Mouse (Mus musculus) thymus, postnatal 25 days (tissue): ENCODE results near the gene Nln.
A peak's percentile ranks its signal among the peaks of the same experiment; 100 is the strongest.

Source experiments
- DNase-seq: peaks from one replicate; pipeline ENCODE4 v3.0.0; 2022

Nln gene

DNA sequence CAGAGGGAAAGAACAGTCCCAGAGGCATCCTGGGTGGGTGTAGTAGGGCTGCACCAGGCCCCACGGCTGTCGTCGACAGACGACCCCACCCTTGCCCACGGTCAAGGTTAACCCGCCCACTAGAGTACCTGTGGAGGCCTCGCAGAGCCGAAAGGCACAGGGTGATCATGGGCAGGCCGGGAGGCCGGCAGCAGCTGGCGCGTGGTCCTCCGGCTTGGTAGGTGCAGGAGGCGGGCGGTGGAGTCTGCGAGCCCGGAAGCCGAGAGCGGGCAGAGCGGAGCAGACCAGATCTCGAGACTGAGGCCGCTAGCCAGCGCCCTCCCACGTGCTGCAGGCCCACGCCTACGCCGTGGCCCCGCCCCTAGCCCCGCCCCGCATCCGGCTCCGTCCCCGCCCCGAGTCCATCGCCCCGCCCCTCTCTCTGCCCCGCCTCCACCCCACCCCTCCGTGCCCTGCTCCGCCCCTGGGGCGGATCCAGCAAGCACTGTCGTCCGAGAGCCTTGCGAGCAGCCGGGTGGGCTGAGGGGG, at the start of gene Nln, which contains the start of gene Sgtb:
Nln (minus strand) TSS at position 327 of the 528 bp plus-strand sequence.
Sgtb (plus strand) TSS at position 454 of the 528 bp plus-strand sequence.
- DNase-seq, result peak; percentile 76

DNA sequence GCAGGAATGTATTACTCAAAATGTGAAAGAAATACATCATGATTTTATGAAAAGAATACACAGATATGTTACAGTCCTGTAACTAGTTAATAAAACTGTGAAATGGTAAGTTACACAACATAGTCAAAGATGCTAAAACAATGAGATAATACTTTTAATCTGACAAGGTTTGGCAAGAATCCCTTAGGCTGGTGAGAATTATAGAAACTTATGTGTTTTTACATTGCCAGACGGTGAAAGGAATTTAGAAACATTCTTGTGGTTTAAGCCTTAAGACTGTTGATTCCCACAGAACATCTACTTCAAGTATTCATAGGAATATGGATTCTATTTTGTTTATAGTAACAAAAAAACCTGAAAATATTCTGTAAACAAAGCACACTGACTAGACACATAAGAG, 46.3 kb upstream of the Nln start:
- no peak for DNase-seq

GRCm38 (mm10) chr13:104155106-104155505, 45.7 kb upstream of the Nln start:
- DNase-seq, result no peak

DNA sequence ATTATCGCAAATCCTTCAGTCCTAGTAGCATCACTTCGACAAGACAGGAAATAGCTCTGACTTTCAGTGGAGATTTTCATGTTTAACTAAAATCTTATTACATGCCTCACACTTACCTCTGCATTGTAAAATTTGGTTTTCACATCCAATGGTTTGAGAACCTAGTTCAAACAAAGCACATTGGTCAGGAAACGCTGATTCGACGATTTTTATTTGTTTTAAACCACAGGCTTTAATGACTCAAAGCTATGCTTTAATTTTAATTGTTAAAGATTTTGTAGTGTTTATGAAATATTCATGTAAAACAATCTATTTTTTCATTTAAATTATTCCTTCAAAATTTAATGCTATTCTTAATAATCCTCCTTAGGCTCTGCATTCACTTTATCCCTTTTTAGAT, 44.8 kb upstream of the Nln start:
- no peak for DNase-seq

DNA sequence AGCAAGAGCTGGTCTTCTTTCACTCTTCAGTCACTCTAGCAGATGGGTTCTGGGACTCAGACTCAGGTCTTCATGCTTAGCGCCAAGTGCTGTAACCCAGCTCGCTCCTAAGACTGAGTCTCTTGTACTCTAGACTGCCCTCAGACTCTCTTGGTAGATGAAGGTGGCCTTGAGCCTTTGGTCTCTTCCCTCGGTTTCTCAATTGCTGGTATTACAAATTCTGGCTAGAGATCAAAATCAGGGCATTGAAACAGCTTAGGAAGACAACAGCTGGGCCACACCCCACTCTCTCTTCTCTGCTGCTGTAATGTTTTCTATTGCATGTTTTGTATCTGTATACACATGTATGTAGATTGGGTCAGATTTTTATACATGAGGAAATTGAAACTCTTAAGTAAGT, 36.2 kb upstream of the Nln start:
- no peak for DNase-seq

GRCm38 (mm10) chr13:104144871-104145270, 35.5 kb upstream of the Nln start:
- DNase-seq, result no peak

DNA sequence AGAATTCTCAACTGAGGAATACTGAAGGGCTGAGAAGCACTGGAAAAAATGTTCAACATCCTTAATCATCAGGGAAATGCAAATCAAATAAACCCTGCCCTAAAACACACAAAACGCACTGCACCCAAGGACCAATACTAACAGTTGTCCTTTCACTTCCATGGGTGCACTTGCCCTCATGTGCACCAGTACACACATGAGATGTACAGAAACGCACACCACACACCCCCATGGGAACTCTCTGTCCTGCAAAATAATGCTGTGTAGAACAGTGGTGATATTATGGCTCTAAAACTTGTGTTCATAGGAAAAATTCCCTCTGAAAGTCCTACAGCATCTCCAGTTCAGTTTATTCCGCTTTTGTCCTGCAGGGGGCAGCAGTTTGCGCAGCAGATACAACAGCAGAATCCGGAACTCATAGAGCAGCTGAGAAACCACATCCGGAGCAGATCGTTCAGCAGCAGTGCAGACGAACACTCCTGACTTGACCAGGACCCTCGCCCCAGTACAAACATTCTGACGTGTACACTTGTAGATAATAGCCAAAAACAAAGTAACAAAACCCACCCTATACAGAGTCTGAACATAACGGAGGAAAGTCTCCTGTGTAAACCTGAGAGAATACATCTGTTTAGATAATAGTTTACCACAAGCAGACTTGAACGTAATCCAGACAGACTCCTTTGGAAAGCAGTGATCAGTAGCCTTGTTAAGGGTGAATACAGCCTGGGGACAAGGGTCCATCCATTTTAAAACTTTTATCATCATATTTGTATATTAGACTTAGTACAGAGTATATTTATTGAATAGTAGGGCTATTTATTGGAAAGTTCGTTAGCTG, 30.2 kb upstream of the Nln start:
- peak; percentile 86 for DNase-seq

GRCm38 (mm10) chr13:104134510-104135085, 25.2 kb upstream of the Nln start:
- DNase-seq, result no peak

- no peak for DNase-seq
These were observed 23.1 kb upstream of the Nln start for GRCm38 (mm10) chr13:104132561-104132960.

DNA sequence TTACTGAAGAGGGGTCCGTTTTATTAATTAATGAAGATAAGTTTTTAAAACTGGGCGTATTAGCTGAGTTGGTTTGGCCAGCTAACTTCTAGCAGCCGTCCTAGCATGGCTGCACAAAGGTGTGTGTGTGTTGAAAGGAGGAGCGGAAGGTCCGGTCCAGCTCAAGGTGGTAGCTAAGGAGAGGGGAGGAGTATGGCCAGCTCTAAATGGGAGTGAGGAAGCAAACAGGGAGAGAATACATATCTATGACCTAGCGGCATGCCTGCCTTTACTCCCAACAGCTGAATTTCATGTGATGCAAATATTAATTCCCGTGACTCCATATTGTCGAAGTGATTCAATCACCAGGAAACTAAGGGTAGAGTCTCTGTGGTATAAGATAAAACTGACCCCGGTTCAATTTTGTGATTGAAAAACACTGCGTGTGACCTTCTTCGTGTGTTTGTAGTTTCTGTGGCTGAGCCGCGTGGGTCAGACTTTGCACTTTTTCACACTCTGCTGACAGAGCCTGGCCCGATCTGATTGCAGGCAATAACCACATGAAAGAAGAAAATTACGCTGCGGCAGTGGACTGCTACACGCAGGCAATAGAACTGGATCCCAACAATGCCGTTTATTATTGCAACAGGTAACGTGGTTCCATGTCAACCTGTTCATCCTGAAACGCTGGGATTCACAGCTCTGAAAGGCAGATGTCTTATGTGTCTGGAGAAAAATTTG, 14.4 kb upstream of the Nln start:
- DNase-seq, result no peak

DNA sequence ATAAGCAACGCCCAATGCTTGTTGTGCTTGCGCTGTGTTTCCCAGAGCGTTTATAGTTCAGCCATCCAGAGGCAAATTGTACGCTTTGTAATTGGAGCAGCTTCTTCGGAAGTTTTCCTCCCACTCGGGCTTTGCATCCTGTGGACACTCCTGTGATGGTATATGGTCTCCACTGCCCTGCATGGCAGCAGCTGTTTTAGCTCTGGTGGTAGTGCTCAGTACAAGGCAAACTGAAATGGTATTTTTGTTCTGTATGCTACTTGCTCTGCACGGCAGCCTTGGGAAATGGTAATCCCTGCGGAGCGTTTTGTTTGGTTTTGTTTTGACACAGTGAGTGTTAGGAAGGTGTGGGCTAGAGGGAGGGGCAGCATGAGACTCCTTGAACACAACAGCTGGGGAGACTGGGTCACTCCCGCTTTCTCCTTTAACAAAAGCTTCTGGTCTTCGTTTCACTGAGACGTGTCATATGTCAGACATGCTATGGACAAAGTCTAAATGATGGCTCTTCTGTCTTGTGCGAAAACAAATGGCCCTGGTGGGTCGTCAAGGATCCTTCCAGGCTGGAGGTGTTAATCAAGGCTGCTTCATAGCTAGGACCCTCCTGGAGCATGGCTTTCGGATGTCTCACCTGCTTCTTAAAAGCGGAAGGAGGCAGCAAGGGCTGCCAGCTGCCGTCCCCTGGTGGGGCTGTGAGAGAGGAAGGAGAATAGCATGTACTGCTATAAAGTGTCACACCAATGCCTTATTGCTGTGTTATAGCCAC, 12.8 kb upstream of the Nln start:
- no peak for DNase-seq

DNA sequence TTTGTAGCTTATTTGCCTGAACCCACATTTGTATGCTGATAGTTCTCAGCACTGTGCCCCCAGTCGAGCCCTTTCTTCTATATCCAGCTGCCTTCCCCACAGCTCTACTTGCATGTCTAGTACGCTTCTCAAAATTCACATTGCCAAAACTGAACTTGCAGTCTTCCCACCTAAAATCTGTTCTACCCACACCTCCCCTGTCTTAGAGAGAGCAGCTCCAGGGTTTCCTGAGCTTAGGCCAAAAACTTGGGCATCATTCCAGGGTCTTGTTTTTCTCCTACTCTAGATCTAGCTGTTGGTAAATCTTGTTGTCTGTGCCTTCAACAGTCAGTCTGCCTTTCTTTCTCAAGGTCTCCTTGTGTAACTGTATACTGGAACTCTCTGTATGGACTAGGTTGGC, 5.4 kb upstream of the Nln start:
- DNase-seq, result no peak

GRCm38 (mm10) chr13:104113782-104114181, 4.4 kb upstream of the Nln start:
- no peak for DNase-seq

DNA sequence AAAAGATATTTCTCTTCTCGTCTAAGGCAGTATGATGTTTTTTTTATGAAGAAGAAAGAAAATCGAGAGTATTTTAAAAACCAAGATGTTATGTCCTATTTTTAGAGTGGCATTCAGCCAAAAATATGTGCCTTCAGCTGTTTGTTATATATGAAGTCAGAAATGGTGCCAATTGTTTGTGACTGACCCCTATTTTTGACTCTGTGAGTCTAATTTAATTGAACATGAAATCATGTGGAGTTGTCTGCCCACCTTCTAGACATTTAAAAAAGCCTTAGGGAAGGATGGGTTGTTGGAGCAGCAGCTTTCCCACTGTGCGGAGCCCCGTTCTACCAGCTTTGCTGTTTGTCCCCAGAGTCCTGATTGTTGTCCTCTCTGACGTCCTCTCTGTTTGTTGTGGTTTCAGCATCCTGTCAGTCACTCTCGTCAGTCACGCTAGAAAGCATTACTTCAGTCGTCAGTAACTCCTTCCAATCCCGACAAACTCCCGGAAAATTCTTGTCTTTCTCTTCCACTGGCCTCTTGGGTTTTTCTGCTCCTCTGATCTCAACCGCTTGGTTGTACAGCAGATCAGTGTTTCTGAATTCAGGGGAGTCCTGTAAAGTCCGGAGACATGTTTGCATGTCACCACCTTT, 3.0 kb upstream of the Nln start:
- DNase-seq, result no peak

DNA sequence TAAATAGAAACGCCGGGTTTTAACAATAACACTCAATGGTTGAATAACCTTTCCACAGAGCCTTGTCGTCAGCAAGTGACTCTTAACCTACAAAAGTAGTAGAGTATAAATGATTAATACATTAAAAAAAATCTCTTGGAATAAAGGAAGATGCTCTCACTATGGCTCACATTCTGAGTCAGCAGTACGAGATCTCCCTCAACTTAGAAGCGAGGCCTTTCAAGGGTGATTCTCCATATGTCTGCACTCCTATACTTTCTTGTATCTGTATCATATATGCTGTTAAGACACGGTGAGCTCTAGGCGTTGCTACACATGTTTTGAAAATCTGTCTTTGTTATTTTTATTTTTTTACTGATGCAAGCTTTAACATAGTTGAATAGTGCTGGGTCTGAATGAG, 1.1 kb upstream of the Nln start:
- DNase-seq, result no peak

DNA sequence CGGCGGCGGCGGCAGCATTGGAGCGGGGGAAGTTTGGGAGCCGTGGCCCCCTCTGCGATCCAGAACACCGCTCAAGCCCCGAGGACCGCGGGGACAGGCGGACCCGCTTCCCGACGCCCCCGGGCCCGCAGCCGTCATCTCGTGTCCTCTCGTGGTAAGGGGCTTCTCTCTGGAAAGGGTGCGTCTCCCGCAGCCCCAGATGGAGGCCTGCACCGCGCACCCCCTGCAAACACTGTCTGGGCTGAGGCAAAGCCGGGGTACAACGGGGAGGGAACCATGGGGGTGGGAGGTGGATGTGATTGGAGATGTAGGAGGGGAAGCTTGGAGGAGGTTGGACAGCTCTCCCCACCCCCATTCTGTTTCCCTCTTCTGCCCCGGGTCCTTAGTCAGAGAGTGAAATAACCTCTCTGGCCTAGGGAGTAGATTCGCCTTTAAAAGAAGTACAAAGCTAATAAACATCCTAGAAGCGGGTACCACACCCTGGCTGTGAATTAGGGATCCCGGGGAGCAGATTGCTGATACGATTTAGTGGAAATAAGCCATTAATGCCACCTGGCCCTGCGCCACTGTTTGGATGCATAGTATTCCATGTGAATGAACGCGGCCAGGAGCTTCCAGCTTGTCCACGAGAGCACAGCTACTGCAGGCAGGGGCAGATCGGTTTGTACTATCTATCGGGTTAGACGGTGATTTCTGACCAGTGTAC, 555 bp upstream of the Nln start:
- DNase-seq, result peak; percentile 5

- DNase-seq, result no peak
These were observed 645 bp downstream of the Nln start for GRCm38 (mm10) chr13:104108651-104109287.

DNA sequence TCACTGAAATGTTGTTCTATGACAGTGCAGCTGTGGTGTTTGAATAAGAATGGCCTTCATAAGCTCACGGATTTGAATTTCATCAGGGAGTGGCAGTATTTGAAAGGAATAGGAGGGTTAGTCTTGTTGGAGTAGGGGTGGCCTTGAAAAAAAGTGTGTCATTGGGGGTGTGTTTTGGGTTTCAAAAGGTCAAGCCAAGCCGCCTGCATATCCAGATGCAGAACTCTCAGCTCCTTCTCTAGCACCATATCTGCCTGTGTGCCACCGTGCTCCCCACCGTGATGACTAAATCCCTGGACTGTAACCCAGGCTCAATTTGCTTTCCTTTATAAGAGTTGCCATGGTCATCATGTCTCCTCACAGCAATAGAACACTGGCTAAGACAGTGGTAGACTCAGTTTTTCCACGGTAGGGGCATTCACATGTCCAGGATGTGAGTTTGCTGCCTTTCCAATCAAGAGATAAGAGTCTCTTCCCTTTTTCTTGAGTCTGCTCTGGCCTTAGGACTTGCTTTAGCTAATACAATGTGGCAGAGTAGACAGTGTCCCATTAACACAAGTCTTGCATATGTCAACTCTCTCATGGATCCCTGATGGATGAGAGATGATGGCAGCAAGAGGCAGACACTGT, 7.7 kb downstream of the Nln start:
- DNase-seq, result no peak

GRCm38 (mm10) chr13:104100416-104100815, 9.0 kb downstream of the Nln start:
- DNase-seq, result no peak

DNA sequence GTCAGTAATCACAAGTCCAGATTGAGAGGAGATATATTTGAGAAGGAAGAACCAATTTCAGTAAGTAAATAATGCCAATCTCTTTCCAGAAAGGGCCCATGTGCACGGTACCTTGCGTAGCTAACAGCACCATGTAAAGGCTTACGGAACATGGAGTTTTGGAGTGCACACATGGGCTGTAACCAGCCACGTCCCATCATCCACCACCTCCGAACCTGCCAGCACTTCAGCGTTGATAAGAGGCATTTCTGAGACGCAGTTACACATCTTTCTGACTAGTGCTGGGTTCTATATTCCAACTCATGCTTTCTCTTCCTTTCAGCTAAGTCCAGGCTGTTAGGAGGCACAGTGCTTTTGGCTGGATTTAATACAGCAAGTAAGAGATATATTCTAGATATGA, 12.2 kb downstream of the Nln start:
- DNase-seq, result no peak

- no peak for DNase-seq
These were observed 13.5 kb downstream of the Nln start for GRCm38 (mm10) chr13:104095955-104096354.
